Mouse (Mus musculus): ENCODE measurements around the gene Rabgap1l. TPM values are rescaled to one million over a fixed set of nuclear protein-coding genes. Genes with fewer than 3 reads are reported as not detected.
"Not testable (repeated sequence)": the region's sequence is repeated elsewhere in the genome, so short reads cannot be mapped to it uniquely, and the experiment has no call there.

Gene Rabgap1l
- polyA plus RNA-seq, 1 experiment from 2014 or later: 20.5 TPM

GRCm38 (mm10) chr1:160293488-160293887 is 499.5 kb downstream of the Rabgap1l start:
- no peak overlapping the region for H3K9ac ChIP-seq
- WGBS: 80% methylated on average over 3 of the region's 3 CpGs
- H3K4me1 ChIP-seq (replicated peaks): peaks cover 5% of the 10 kb centered on the region; the same call in 1 of the 2 replicates
- no peak overlapping the region for H3K4me3 ChIP-seq
- no peak overlapping the region for H3K4me2 ChIP-seq
- no peaks in the 10 kb centered on the region for H3K9me3 ChIP-seq
- no peak overlapping the region for H3K27ac ChIP-seq (replicated peaks)
- no peaks in the 10 kb centered on the region for H3K36me3 ChIP-seq
- no peaks in the 10 kb centered on the region for H3K27me3 ChIP-seq
- ATAC-seq (ENCODE audit: low read depth): no peak

- 85% methylated on average over 2 of the region's 2 CpGs for WGBS
- H3K27me3 ChIP-seq: no peaks in the 10 kb centered on the region
- peaks cover 10% of the 10 kb centered on the region; the same call in 1 of the 2 replicates for H3K4me1 ChIP-seq (replicated peaks)
- no peak overlapping the region for H3K4me2 ChIP-seq
- no peaks in the 10 kb centered on the region for H3K9me3 ChIP-seq
- H3K4me3 ChIP-seq: no peak overlapping the region
- ATAC-seq (ENCODE audit: low read depth): no peak
- H3K36me3 ChIP-seq: no peaks in the 10 kb centered on the region
- H3K27ac ChIP-seq (replicated peaks): no peak overlapping the region
- H3K9ac ChIP-seq: no peak overlapping the region
These were observed 501.0 kb downstream of the Rabgap1l start for GRCm38 (mm10) chr1:160292058-160292457.

- Histone ChIP-seq H3K4me1 (replicated peaks) (peaks cover 18% of the 10 kb centered on the region), H3K27ac (replicated peaks) (no peak overlapping the region)
- ATAC-seq (ENCODE audit: low read depth): no peak
These were observed 502.8 kb downstream of the Rabgap1l start for GRCm38 (mm10) chr1:160290242-160290641.

GRCm38 (mm10) chr1:160287058-160287645 is 505.9 kb downstream of the Rabgap1l start:
- H3K4me2 ChIP-seq: peak overlapping the region; percentile 20; the same call in 1 of the 2 replicates
- peak overlapping the region; percentile 81 for H3K27ac ChIP-seq (replicated peaks)
- no peak overlapping the region for H3K4me3 ChIP-seq
- no peak for ATAC-seq (ENCODE audit: low read depth)
- WGBS: 53% methylated on average over 5 of the region's 5 CpGs
- no peaks in the 10 kb centered on the region for H3K27me3 ChIP-seq
- no peaks in the 10 kb centered on the region for H3K9me3 ChIP-seq
- peaks cover 18% of the 10 kb centered on the region for H3K4me1 ChIP-seq (replicated peaks)
- H3K9ac ChIP-seq: peak overlapping the region; percentile 22
- no peaks in the 10 kb centered on the region for H3K36me3 ChIP-seq

More at GRCm38 (mm10) chr1:160290242-160290641, 502.8 kb downstream of the Rabgap1l start:
- no peaks in the 10 kb centered on the region for H3K9me3 ChIP-seq
- H3K4me3 ChIP-seq: no peak overlapping the region
- H3K27me3 ChIP-seq: no peaks in the 10 kb centered on the region
- H3K9ac ChIP-seq: no peak overlapping the region
- H3K36me3 ChIP-seq: no peaks in the 10 kb centered on the region
- H3K4me2 ChIP-seq: no peak overlapping the region
- WGBS: 65% methylated on average over 9 of the region's 9 CpGs

GRCm38 (mm10) chr1:160286400-160287057 is 506.5 kb downstream of the Rabgap1l start:
- peaks cover 18% of the 10 kb centered on the region for H3K4me1 ChIP-seq (replicated peaks)
- H3K36me3 ChIP-seq: no peaks in the 10 kb centered on the region
- H3K27ac ChIP-seq (replicated peaks): peak overlapping the region; percentile 81
- H3K4me3 ChIP-seq: no peak overlapping the region
- ATAC-seq (ENCODE audit: low read depth): no peak
- WGBS: 62% methylated on average over 7 of the region's 7 CpGs
- peak overlapping the region; percentile 22; the same call in 1 of the 2 replicates for H3K9ac ChIP-seq
- H3K27me3 ChIP-seq: no peaks in the 10 kb centered on the region
- peak overlapping the region; percentile 20; the same call in 1 of the 2 replicates for H3K4me2 ChIP-seq
- H3K9me3 ChIP-seq: no peaks in the 10 kb centered on the region

GRCm38 (mm10) chr1:160284241-160284640 is 508.8 kb downstream of the Rabgap1l start:
- Histone ChIP-seq H3K9me3 (no peaks in the 10 kb centered on the region), H3K27ac (replicated peaks) (no peak overlapping the region), H3K4me3 (no peak overlapping the region), H3K36me3 (no peaks in the 10 kb centered on the region), H3K4me2 (no peak overlapping the region), H3K27me3 (no peaks in the 10 kb centered on the region), H3K9ac (no peak overlapping the region), H3K4me1 (replicated peaks) (peaks cover 15% of the 10 kb centered on the region)
- WGBS: 70% methylated on average over 4 of the region's 4 CpGs
- ATAC-seq (ENCODE audit: low read depth): no peak

- 83% methylated on average over 2 of the region's 2 CpGs for WGBS
- peaks cover 17% of the 10 kb centered on the region for H3K4me1 ChIP-seq (replicated peaks)
- H3K4me3 ChIP-seq; H3K36me3 ChIP-seq; H3K9ac ChIP-seq; H3K9me3 ChIP-seq; ATAC-seq (ENCODE audit: low read depth); H3K27ac ChIP-seq (replicated peaks); H3K4me2 ChIP-seq; H3K27me3 ChIP-seq: not testable (repeated sequence)
These were observed 510.7 kb downstream of the Rabgap1l start for GRCm38 (mm10) chr1:160282166-160282874.

- no peak for ATAC-seq (ENCODE audit: low read depth)
- Histone ChIP-seq H3K36me3 (no peaks in the 10 kb centered on the region), H3K4me1 (replicated peaks) (peaks cover 9% of the 10 kb centered on the region; the same call in 1 of the 2 replicates), H3K27me3 (no peaks in the 10 kb centered on the region), H3K4me2 (no peak overlapping the region), H3K27ac (replicated peaks) (no peak overlapping the region), H3K9ac (no peak overlapping the region), H3K4me3 (no peak overlapping the region), H3K9me3 (no peaks in the 10 kb centered on the region)
- 67% methylated on average over 3 of the region's 3 CpGs for WGBS
These were observed 511.5 kb downstream of the Rabgap1l start for GRCm38 (mm10) chr1:160281337-160282084.

GRCm38 (mm10) chr1:160280603-160281002 is 512.4 kb downstream of the Rabgap1l start:
- Histone ChIP-seq H3K27me3 (no peaks in the 10 kb centered on the region), H3K9me3 (no peaks in the 10 kb centered on the region), H3K4me1 (replicated peaks) (0 out of 2 replicates have a peak, but pooled peaks cover 6% of the 10 kb centered on the region), H3K36me3 (no peaks in the 10 kb centered on the region), H3K4me2 (no peak overlapping the region), H3K27ac (replicated peaks) (no peak overlapping the region), H3K9ac (no peak overlapping the region), H3K4me3 (no peak overlapping the region)
- ATAC-seq (ENCODE audit: low read depth): no peak
- WGBS: 71% methylated on average over 4 of the region's 4 CpGs

- Histone ChIP-seq H3K4me3 (no peak overlapping the region), H3K4me1 (replicated peaks) (0 out of 2 replicates have a peak, but pooled peaks cover 6% of the 10 kb centered on the region), H3K36me3 (no peaks in the 10 kb centered on the region), H3K9me3 (no peaks in the 10 kb centered on the region), H3K9ac (no peak overlapping the region), H3K27me3 (no peaks in the 10 kb centered on the region), H3K4me2 (no peak overlapping the region), H3K27ac (replicated peaks) (no peak overlapping the region)
- peak; percentile 36; the same call in 1 of the 2 replicates for ATAC-seq (ENCODE audit: low read depth)
- 69% methylated on average over 3 of the region's 3 CpGs for WGBS
These were observed 514.9 kb downstream of the Rabgap1l start for GRCm38 (mm10) chr1:160277940-160278682.

GRCm38 (mm10) chr1:160275248-160275647 is 517.8 kb downstream of the Rabgap1l start:
- H3K4me1 ChIP-seq (replicated peaks): 0 out of 2 replicates have a peak, but pooled peaks cover 4% of the 10 kb centered on the region
- H3K4me2 ChIP-seq: no peak overlapping the region
- no peak for ATAC-seq (ENCODE audit: low read depth)
- no peaks in the 10 kb centered on the region for H3K36me3 ChIP-seq
- no peaks in the 10 kb centered on the region for H3K9me3 ChIP-seq
- no peak overlapping the region for H3K27ac ChIP-seq (replicated peaks)
- no peak overlapping the region for H3K4me3 ChIP-seq
- WGBS: 84% methylated on average over 2 of the region's 2 CpGs
- H3K9ac ChIP-seq: no peak overlapping the region
- H3K27me3 ChIP-seq: no peaks in the 10 kb centered on the region

Data from neural tube, embryonic 13.5 days (tissue).